Mouse (Mus musculus): ENCODE measurements around the gene Cstf1.

GRCm38 (mm10) chr2:172378332-172378731 is 7.9 kb downstream of the Cstf1 start:
- TF ChIP-seq CTCF (IDR thresholded peaks at IDR 0.05; ENCODE audit: low read depth) (peak; percentile 79), EP300 (optimal IDR thresholded peaks at IDR 0.05) (no peak)
